Mouse (Mus musculus) intestine, postnatal 0 days (tissue): ENCODE data around the gene Zic4. TPM values are rescaled to one million over a fixed set of nuclear protein-coding genes. Genes with fewer than 3 reads are reported as not detected.

Experiments used
- ATAC-seq: fragments of 200-750 bp; cut with Nextera tagmentation; 2 replicates; pipeline ENCODE4 v1.8.0; 2017; ENCODE audit warnings: mild to moderate bottlenecking, moderate TSS enrichment, moderate library complexity
- H3K27ac ChIP-seq: fragments of 300-500 bp; sonication (generic); 2 replicates; pipeline ENCODE4 v1.5.1; 2014; ENCODE audit warnings: mild to moderate bottlenecking, low read depth, low read length, moderate library complexity
- H3K27me3 ChIP-seq: fragments of 300-500 bp; sonication (generic); replicated peaks from 2 replicates; pipeline ENCODE4 v1.6.1; 2014; ENCODE audit warnings: low read length, mixed read lengths; ENCODE audit not compliant: control insufficient read depth, insufficient read depth
- H3K36me3 ChIP-seq: fragments of 300-500 bp; sonication (generic); 2 replicates; pipeline ENCODE4 v1.6.1; 2014; ENCODE audit warnings: mild to moderate bottlenecking, moderate library complexity; ENCODE audit not compliant: control insufficient read depth, insufficient read depth
- H3K4me1 ChIP-seq: fragments of 300-500 bp; sonication (generic); replicated peaks from 2 replicates; pipeline ENCODE4 v1.6.1; 2014; ENCODE audit warnings: antibody characterized with exemption, low read length, mixed read lengths; ENCODE audit not compliant: control insufficient read depth, insufficient read depth
- H3K4me2 ChIP-seq: fragments of 300-500 bp; sonication (generic); replicated peaks from 2 replicates; pipeline ENCODE4 v1.6.1; 2014; ENCODE audit warnings: low read depth, mild to moderate bottlenecking, moderate library complexity
- H3K4me3 ChIP-seq: fragments of 300-500 bp; sonication (generic); 2 replicates; pipeline ENCODE4 v1.5.1; 2014; ENCODE audit warnings: low read depth, low read length
- H3K9ac ChIP-seq: fragments of 300-500 bp; sonication (generic); 2 replicates; pipeline ENCODE4 v1.6.1; 2014; ENCODE audit warnings: mild to moderate bottlenecking, low read depth, low read length
- H3K9me3 ChIP-seq: fragments of 300-500 bp; sonication (generic); 2 replicates; pipeline ENCODE4 v1.6.1; 2016; ENCODE audit warnings: mixed run types; ENCODE audit not compliant: control insufficient read depth
- CTCF ChIP-seq: sonication (generic); IDR thresholded peaks from 2 replicates; pipeline ENCODE4 v1.5.1; 2016; ENCODE audit warnings: low read depth, mild to moderate bottlenecking, control low read depth, antibody characterized with exemption, moderate library complexity
- WGBS: fragments of 180-500 bp; shearing (Covaris S2); extraction: QIAGEN DNeasy Blood & Tissue Kit; methylation state at CpG from one replicate; pipeline ENCODE4 v1.1.7; 2014; 5-methylcytosine and 5-hydroxymethylcytosine counted together
- polyA plus RNA-seq: library from polyadenylated mRNA; unstranded; fragments of >200 nt; fragmentation: Nextera tagmentation; extraction: Ambion mirVana; gene quantifications from 2 replicates; pipeline ENCODE4 v1.2.1, GENCODE M21; 2015

Gene Zic4
- polyA plus RNA-seq, 1 experiment from 2014 or later, result not detected

DNA sequence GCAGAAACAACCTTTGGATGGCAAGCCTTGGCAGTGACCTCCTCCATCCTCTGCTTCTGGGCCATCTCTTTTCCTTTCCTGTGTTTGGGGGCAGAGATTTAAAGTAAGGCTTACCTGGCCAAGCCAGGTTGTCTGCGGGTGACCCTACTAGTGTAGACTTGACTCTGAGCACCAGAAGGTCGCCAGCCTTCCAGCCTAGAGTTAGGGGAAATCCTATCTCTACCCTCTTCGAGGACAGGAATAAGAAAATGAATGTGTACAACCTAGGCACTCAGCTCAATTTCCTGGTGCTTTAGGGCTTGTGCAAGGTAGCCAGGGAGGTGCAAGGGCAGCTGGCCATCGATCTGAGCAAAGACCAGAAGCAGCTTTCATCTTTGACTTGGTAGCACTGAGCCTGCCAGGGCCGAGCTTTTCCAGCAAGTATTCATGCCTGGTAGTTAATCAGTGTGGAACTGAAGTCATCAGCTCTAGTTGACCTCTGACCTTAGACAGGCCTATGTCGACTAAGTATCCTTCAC, 8.0 kb downstream of the Zic4 start:
- no peak for TF ChIP-seq CTCF

DNA sequence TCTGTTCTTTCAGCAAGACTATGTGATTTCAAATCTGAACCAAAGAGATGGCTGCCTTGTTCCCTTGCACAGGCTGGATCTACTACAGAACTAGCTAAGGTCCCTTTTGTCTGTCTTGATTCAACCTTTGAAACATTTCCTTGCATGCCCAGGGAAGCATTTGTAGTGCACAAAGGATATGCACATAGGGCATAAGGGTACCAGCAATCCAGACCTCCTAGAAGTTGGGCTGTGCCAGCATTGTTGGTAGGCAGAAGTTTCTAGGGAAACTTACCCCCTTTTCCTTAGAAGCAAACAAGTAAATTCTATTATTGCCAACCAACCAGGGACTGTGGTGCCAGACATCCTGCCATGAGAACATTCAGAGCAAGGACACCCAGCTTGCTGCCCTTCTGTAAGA, 8.8 kb downstream of the Zic4 start:
- Histone ChIP-seq H3K27me3 (peaks cover 86% of the 10 kb centered on the region), H3K9me3 (no peaks in the 10 kb centered on the region), H3K4me2 (no peak overlapping the region), H3K4me1 (no peaks in the 10 kb centered on the region), H3K4me3 (no peak overlapping the region), H3K9ac (no peak overlapping the region), H3K36me3 (no peaks in the 10 kb centered on the region), H3K27ac (no peak overlapping the region)
- ATAC-seq, result no peak
- TF ChIP-seq CTCF, result no peak

More for the DNA sequence above, 8.0 kb downstream of the Zic4 start:
- no peaks in the 10 kb centered on the region for H3K9me3 ChIP-seq
- no peak overlapping the region for H3K4me2 ChIP-seq
- H3K27ac ChIP-seq, result no peak overlapping the region
- WGBS, result 14% methylated on average over 6 of the region's 6 CpGs
- no peak for ATAC-seq
- no peak overlapping the region for H3K4me3 ChIP-seq
- H3K4me1 ChIP-seq, result no peaks in the 10 kb centered on the region
- no peak overlapping the region for H3K9ac ChIP-seq
- H3K27me3 ChIP-seq, result peaks cover 84% of the 10 kb centered on the region
- no peaks in the 10 kb centered on the region for H3K36me3 ChIP-seq

GRCm38 (mm10) chr9:91371608-91372007, 9.4 kb downstream of the Zic4 start:
- Histone ChIP-seq H3K27ac (no peak overlapping the region), H3K4me1 (no peaks in the 10 kb centered on the region), H3K4me2 (no peak overlapping the region), H3K36me3 (no peaks in the 10 kb centered on the region), H3K27me3 (peaks cover 86% of the 10 kb centered on the region), H3K4me3 (no peak overlapping the region), H3K9me3 (no peaks in the 10 kb centered on the region), H3K9ac (no peak overlapping the region)
- no peak for ATAC-seq
- 14% methylated on average over 4 of the region's 4 CpGs for WGBS
- TF ChIP-seq CTCF, result no peak

DNA sequence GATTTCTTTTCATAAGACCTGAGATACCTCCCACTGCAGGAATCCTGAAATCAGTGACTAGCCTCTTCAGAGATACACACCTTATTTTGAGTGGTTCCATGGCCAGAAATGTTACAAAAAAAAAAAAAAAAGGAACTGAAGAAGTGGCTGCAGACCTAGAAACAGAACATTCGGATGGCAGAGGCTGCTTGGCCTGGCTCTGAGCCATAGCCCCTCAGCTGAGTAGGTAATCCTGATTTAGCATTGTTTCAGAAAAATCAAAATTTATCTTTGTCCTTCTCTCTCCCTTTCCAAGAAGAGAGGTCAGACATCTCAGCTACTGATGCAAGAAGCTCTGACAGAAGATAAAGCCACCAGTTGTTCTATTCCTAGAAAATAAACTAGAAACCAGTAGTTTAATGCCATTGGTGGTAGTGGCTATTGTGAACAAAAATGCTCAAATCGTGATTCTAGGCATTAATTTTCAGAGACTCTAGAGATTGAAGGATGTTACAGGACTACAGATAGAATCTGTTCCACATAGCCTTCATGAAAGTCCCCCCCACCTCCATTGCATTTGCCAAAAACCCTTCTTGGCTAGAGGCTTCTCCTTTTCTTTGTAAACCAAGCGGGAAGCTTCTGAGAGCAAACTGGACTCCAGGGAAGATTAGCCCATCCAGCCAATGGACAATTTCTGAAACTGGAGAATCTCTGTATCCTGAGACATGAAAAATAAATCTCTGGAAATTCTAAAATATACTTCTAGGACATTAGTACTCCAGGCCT, 11.8 kb downstream of the Zic4 start:
- Histone ChIP-seq H3K4me3 (no peak overlapping the region), H3K36me3 (no peaks in the 10 kb centered on the region), H3K27me3 (peaks cover 89% of the 10 kb centered on the region), H3K4me2 (no peak overlapping the region), H3K9ac (no peak overlapping the region), H3K4me1 (no peaks in the 10 kb centered on the region), H3K27ac (no peak overlapping the region), H3K9me3 (no peaks in the 10 kb centered on the region)
- TF ChIP-seq CTCF, result no peak
- ATAC-seq, result no peak
- 20% methylated on average over 3 of the region's 3 CpGs for WGBS

DNA sequence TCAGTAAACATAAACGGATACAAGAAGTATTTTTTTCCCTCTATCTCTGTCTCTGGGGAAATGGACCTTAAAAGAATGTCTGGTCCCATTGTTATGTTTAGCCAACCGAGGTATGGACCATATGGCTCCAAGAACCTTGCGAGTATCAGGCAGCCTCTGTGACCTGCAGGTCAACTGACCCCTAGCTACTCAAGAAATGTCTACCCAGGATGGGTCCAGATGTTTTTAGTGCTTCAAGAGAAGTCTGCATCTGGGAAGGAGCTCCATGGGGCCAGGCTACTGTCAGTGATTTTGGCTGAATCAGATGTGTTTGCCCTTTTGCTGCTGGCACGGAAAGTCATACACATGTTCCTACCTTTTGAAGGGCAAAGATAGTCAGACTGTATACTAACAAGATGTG, 12.5 kb downstream of the Zic4 start:
- Histone ChIP-seq H3K27ac (no peak overlapping the region), H3K9ac (no peak overlapping the region), H3K4me3 (no peak overlapping the region), H3K4me2 (no peak overlapping the region), H3K27me3 (peaks cover 89% of the 10 kb centered on the region), H3K4me1 (no peaks in the 10 kb centered on the region), H3K9me3 (no peaks in the 10 kb centered on the region), H3K36me3 (no peaks in the 10 kb centered on the region)
- no peak for TF ChIP-seq CTCF
- 6% methylated on average over 4 of the region's 4 CpGs for WGBS
- no peak for ATAC-seq

DNA sequence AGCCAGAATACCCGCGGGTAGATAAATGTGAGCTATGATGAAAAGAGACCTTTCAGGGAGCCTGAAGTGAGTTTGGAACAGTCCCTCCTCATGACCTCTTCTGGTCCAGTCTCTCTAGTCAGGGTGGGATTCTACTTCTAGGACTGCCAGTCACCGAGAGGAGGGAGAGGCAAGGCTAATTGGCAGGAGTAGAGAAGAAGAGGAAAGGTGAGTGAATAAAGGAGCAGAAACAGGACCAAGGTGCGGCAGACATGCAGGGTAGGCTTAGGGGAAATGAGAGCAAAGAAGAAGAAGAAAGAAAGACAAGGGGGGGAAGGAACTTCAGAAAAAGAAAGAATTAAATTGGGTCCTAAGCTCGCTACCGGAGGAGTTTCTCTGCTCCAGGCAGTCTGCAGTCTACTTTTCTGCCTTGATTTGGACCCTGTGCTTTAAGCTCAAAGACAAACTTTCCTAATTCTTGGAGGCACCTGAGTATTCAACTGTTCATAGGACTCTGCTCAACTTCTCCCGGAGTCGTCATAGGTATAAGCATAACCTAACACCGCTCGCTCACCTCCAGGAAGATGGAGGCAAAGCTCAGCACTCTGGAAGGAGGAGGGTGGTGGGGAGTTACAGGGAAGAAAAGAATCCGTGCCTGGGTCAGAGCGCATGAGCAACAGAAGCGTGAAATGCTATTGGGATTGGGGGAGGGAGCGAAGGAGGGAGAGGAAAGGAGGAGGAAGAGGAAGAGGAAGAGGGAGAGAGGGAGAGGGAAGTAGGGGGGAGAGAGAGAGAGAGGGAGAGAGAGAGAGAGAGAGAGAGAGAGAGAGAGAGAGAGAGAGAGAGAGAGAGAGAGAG, 15.0 kb downstream of the Zic4 start:
- Histone ChIP-seq H3K9me3 (no peaks in the 10 kb centered on the region), H3K9ac (no peak overlapping the region), H3K4me3 (no peak overlapping the region), H3K4me1 (peaks cover 2% of the 10 kb centered on the region; the same call in 1 of the 2 replicates), H3K4me2 (no peak overlapping the region), H3K36me3 (no peaks in the 10 kb centered on the region), H3K27ac (no peak overlapping the region), H3K27me3 (peaks cover 89% of the 10 kb centered on the region)
- ATAC-seq, result no peak
- 5% methylated on average over 14 of the region's 14 CpGs for WGBS
- no peak for TF ChIP-seq CTCF
